Mouse (Mus musculus) urinary bladder, postnatal 4 days (tissue): ENCODE measurements around the gene Adad2.

Source experiments
- DNase-seq, 2 experiments: peaks; one replicate each; pipeline ENCODE4 v3.0.0; 2021 to 2022; ENCODE audit warnings: low spot score in 2 of 2

Gene Adad2

GRCm38 (mm10) chr8:119612471-119612870 lies at the start of gene Adad2:
Adad2 (plus strand) TSS chr8:119612747.
- no peak for DNase-seq

GRCm38 (mm10) chr8:119563849-119564251 lies 48.7 kb upstream of the Adad2 start:
- DNase-seq, result no peak

GRCm38 (mm10) chr8:119566367-119566766 lies 46.2 kb upstream of the Adad2 start:
- no peak for DNase-seq

- DNase-seq, result no peak
Observed at GRCm38 (mm10) chr8:119568251-119568650, 44.3 kb upstream of the Adad2 start.

GRCm38 (mm10) chr8:119568951-119569350 lies 43.6 kb upstream of the Adad2 start:
- no peak for DNase-seq

- DNase-seq, result no peak
Observed at GRCm38 (mm10) chr8:119569881-119570280, 42.7 kb upstream of the Adad2 start.

- DNase-seq, result no peak
Observed at GRCm38 (mm10) chr8:119571135-119571534, 41.4 kb upstream of the Adad2 start.

- no peak for DNase-seq
Observed at GRCm38 (mm10) chr8:119572411-119572810, 40.1 kb upstream of the Adad2 start.

- peak; percentile 91 to 97 for DNase-seq
Observed at GRCm38 (mm10) chr8:119574437-119575365, 37.8 kb upstream of the Adad2 start, which contains the start of the genes Hsdl1 and Dnaaf1. Hsdl1 (minus strand) TSS chr8:119575183. Dnaaf1 (plus strand) TSS chr8:119575235.

- DNase-seq, result no peak
Observed at GRCm38 (mm10) chr8:119575366-119575726, 37.2 kb upstream of the Adad2 start.

- DNase-seq, result no peak
Observed at GRCm38 (mm10) chr8:119579096-119579495, 33.5 kb upstream of the Adad2 start.

GRCm38 (mm10) chr8:119580441-119581161 lies 31.9 kb upstream of the Adad2 start:
- DNase-seq, result no peak

- no peak for DNase-seq
Observed at GRCm38 (mm10) chr8:119585901-119586300, 26.6 kb upstream of the Adad2 start.

GRCm38 (mm10) chr8:119588321-119588720 lies 24.2 kb upstream of the Adad2 start:
- no peak for DNase-seq

GRCm38 (mm10) chr8:119588844-119589243 lies 23.7 kb upstream of the Adad2 start:
- no peak for DNase-seq

GRCm38 (mm10) chr8:119590348-119590747 lies 22.2 kb upstream of the Adad2 start:
- no peak for DNase-seq

- DNase-seq, result no peak
Observed at GRCm38 (mm10) chr8:119591456-119591855, 21.1 kb upstream of the Adad2 start.

GRCm38 (mm10) chr8:119603771-119604170 lies 8.8 kb upstream of the Adad2 start:
- DNase-seq, result no peak

GRCm38 (mm10) chr8:119604398-119604803 lies 8.1 kb upstream of the Adad2 start:
- DNase-seq, result no peak

GRCm38 (mm10) chr8:119604996-119605395 lies 7.6 kb upstream of the Adad2 start, which contains the start of gene Taf1c:
Taf1c (minus strand) TSS chr8:119605222.
- DNase-seq, result peak; percentile 86 to 92

- DNase-seq, result no peak
Observed at GRCm38 (mm10) chr8:119606224-119606623, 6.3 kb upstream of the Adad2 start.

GRCm38 (mm10) chr8:119615096-119615495 lies 2.5 kb downstream of the Adad2 start:
- DNase-seq, result no peak

GRCm38 (mm10) chr8:119616358-119616757 lies 3.8 kb downstream of the Adad2 start:
- DNase-seq, result no peak
